Mouse (Mus musculus): Measurements from ENCODE around the gene Mrps25. TPM values are rescaled to one million over a fixed set of nuclear protein-coding genes. Genes with fewer than 3 reads are reported as not detected.

Gene Mrps25
- total RNA-seq, 2 experiments from 2014 or later: 47.2 to 54.5 TPM

GRCm38 (mm10) chr6:92131456-92131855 is 52.4 kb downstream of the Mrps25 start:
- no peak for DNase-seq (ENCODE audit: low spot score in 2 of 2)

- no peak for DNase-seq (ENCODE audit: low spot score in 2 of 2)
Observed at GRCm38 (mm10) chr6:92126861-92127468, 56.9 kb downstream of the Mrps25 start.

GRCm38 (mm10) chr6:92124547-92124946 is 59.3 kb downstream of the Mrps25 start:
- DNase-seq (ENCODE audit: low spot score in 2 of 2): no peak

Other genes with a start within 250 kb of the Mrps25 start
- gene Fgd5, start 205.2 kb downstream of the Mrps25 start, total RNA-seq (2021): 1 to 10 TPM; 9.0 to 9.6 TPM
- 10 to 100 TPM; 83.7 to 86.6 TPM for gene Nr2c2, start 92.6 kb downstream of the Mrps25 start, total RNA-seq (2021)
- 10 to 100 TPM; 32.5 to 37.6 TPM for gene Rbsn, start 30.9 kb upstream of the Mrps25 start, total RNA-seq (2021)
- under 1 TPM; 0.56 to 0.69 TPM for gene Trh, start 60.6 kb upstream of the Mrps25 start, total RNA-seq (2021)

Data from layer of hippocampus, postnatal 10 days (tissue).